8 mouse cellular contexts compared by ENCODE assay signal in the genomic region with DNA sequence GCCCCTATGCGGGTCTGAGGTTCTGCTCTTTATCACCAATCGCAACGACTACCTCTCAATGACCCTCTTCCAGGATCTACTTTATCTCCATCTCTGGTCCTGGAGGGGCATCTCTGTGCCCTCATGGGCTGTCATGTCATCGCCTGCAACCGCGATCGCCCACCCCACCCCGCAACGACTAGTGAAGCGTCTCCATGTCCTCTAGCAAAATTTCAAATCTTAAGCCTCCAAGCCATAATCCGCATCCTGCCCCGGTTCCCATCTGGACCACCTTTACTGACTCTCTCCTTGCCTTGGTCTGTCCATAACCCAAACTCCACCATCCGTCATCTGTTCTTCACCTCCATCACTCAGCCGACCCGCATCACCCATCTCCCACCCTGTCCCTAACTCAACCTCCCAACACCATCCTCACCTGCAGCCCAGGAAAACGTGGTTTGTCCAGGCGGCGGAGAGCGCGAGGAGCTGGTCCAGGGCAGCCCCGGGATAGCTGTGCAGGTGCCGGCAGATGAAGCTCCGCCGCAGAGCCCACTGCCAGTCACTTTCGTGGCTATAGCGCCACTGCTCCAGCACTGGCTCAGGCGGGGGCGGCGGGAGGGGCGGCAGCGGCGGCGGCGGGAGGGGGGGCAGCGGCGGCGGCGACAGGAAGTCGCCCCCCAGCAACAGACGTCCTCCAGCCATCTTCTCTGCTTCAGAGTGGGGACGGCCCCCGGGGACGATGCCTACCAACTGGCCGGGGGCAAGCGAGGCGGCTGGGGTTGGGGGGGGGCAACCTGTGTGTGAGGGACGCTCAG. TPM values are rescaled to one million over a fixed set of nuclear protein-coding genes. Genes with fewer than 3 reads are reported as not detected.
DNase-seq lines count a peak whose midpoint lies in the region; ATAC-seq and TF ChIP-seq lines count a peak whose summit lies in the region.

Gene Nkrf (minus strand): TSS at position 579 of the 794 bp plus-strand sequence.

- H3K4me3 ChIP-seq in megakaryocyte, embryonic 14.5 days (replicated peaks) = peak within 1 kb of the TSS; percentile 93
- H3K4me3 ChIP-seq in cerebellum, adult 2 months (replicated peaks; ENCODE audit: insufficient read depth, low read depth, low read length) = peak within 1 kb of the TSS; percentile 98
- peak within 1 kb of the TSS; percentile 50 for H3K4me3 ChIP-seq in forebrain, postnatal 0 days (ENCODE audit: low read depth, low read length)
- peak within 1 kb of the TSS; percentile 46 for H3K4me3 ChIP-seq in intestine, embryonic 14.5 days (ENCODE audit: low read depth, low read length)
- H3K4me3 ChIP-seq in limb, embryonic 14.5 days (replicated peaks; ENCODE audit: low read length) = peak within 1 kb of the TSS; percentile 49

- no peak for TF ChIP-seq CTCF in cerebellum, adult 2 months (IDR thresholded peaks at IDR 0.05; ENCODE audit: borderline replicate concordance, insufficient read depth, low read depth, low read length)
- no peak for TF ChIP-seq CTCF in forebrain, postnatal 0 days (IDR thresholded peaks at IDR 0.05; ENCODE audit: low read depth)

- H3K9me3 ChIP-seq in megakaryocyte, embryonic 14.5 days = 0 out of 2 replicates have a peak, but pooled peaks cover 2% of the 10 kb centered on the region
- H3K9me3 ChIP-seq in forebrain, postnatal 0 days (ENCODE audit: low read length) = no peaks in the 10 kb centered on the region
- H3K9me3 ChIP-seq in intestine, embryonic 14.5 days (ENCODE audit: control insufficient read depth, low read length) = no peaks in the 10 kb centered on the region
- H3K9me3 ChIP-seq in limb, embryonic 14.5 days (ENCODE audit: control insufficient read depth, low read length) = no peaks in the 10 kb centered on the region

- WGBS in cerebellum, adult 2 months = 9% methylated on average over 31 of the region's 47 CpGs
- WGBS in forebrain, postnatal 0 days = 30% methylated on average over 37 of the region's 47 CpGs
- WGBS in intestine, embryonic 14.5 days = 28% methylated on average over 31 of the region's 47 CpGs
- 19% methylated on average over 32 of the region's 47 CpGs for WGBS in limb, embryonic 14.5 days

- H3K4me2 ChIP-seq in forebrain, postnatal 0 days (ENCODE audit: low read depth) = peak within 1 kb of the TSS; percentile 47
- H3K4me2 ChIP-seq in intestine, embryonic 14.5 days (ENCODE audit: low read length) = peak within 1 kb of the TSS; percentile 60
- peak within 1 kb of the TSS; percentile 62 for H3K4me2 ChIP-seq in limb, embryonic 14.5 days (replicated peaks; ENCODE audit: low read depth, low read length, severe bottlenecking)

- ATAC-seq in megakaryocyte, adult 5-6 weeks (ENCODE audit: poor library complexity, severe bottlenecking) = no peak
- peak; percentile 69 for ATAC-seq in forebrain, postnatal 0 days
- peak; percentile 75 for ATAC-seq in intestine, embryonic 14.5 days (replicated peaks; ENCODE audit: low FRiP score, low TSS enrichment, low read depth)
- peak; percentile 42 for ATAC-seq in limb, embryonic 14.5 days (ENCODE audit: low FRiP score, low read depth)

- 0 out of 2 replicates have a peak, but pooled peaks have one; percentile 38 for TF ChIP-seq POLR2A in cerebellum, adult 2 months (IDR thresholded peaks at IDR 0.05; ENCODE audit: borderline replicate concordance, insufficient read depth, low read length)
- TF ChIP-seq POLR2A in limb, embryonic 14.5 days (IDR thresholded peaks at IDR 0.05; ENCODE audit: borderline replicate concordance, extremely low read depth, insufficient read depth, insufficient read length) = no peak

- peak within 1 kb of the TSS; percentile 62 for H3K9ac ChIP-seq in forebrain, postnatal 0 days
- peak within 1 kb of the TSS; percentile 55 for H3K9ac ChIP-seq in intestine, embryonic 14.5 days (ENCODE audit: low read length)
- peak within 1 kb of the TSS; percentile 65 for H3K9ac ChIP-seq in limb, embryonic 14.5 days (ENCODE audit: low read depth, low read length, severe bottlenecking)

- H3K4me1 ChIP-seq in megakaryocyte, embryonic 14.5 days = peaks cover 14% of the 10 kb centered on the region
- no peaks in the 10 kb centered on the region for H3K4me1 ChIP-seq in cerebellum, adult 2 months (ENCODE audit: control insufficient read depth, insufficient read depth, low read length)
- no peaks in the 10 kb centered on the region for H3K4me1 ChIP-seq in forebrain, postnatal 0 days (ENCODE audit: insufficient read depth)
- no peaks in the 10 kb centered on the region; the same call in 1 of the 2 replicates for H3K4me1 ChIP-seq in intestine, embryonic 14.5 days (replicated peaks; ENCODE audit: control insufficient read depth, insufficient read depth, low read length)
- no peaks in the 10 kb centered on the region for H3K4me1 ChIP-seq in limb, embryonic 14.5 days (ENCODE audit: control insufficient read depth, insufficient read depth, low read length)

- peak within 1 kb of the TSS; percentile 93 for H3K27ac ChIP-seq in cerebellum, adult 2 months (ENCODE audit: insufficient read depth, low read length)
- H3K27ac ChIP-seq in forebrain, postnatal 0 days (ENCODE audit: low read depth, low read length) = peak within 1 kb of the TSS; percentile 80
- H3K27ac ChIP-seq in intestine, embryonic 14.5 days (ENCODE audit: low read depth) = peak within 1 kb of the TSS; percentile 27; the same call in 1 of the 2 replicates
- 0 out of 2 replicates have a peak within 1 kb of the TSS, but pooled peaks have one; percentile 13 for H3K27ac ChIP-seq in limb, embryonic 14.5 days (replicated peaks; ENCODE audit: low read depth, low read length)

- peak; percentile 59 to 65 for DNase-seq in cerebellum, adult 2 months
- DNase-seq in forebrain, postnatal 0 days = peak; percentile 55
- DNase-seq in intestine, embryonic 14.5 days (ENCODE audit: low spot score) = peak; percentile 55
- no peak for DNase-seq in limb, embryonic 14.5 days (ENCODE audit: low spot score)
- peak; percentile 12 to 26 for DNase-seq in natural killer cell, adult 2 months (ENCODE audit: low spot score in 2 of 2)
- DNase-seq in testis, postnatal 14 days (ENCODE audit: low spot score) = peak; percentile 20

- H3K27me3 ChIP-seq in megakaryocyte, embryonic 14.5 days (replicated peaks) = no peaks in the 10 kb centered on the region
- no peaks in the 10 kb centered on the region for H3K27me3 ChIP-seq in cerebellum, adult 2 months (ENCODE audit: control insufficient read depth, insufficient read depth, low read length)
- H3K27me3 ChIP-seq in forebrain, postnatal 0 days (ENCODE audit: insufficient read depth, low read length) = no peaks in the 10 kb centered on the region
- H3K27me3 ChIP-seq in intestine, embryonic 14.5 days (replicated peaks; ENCODE audit: control insufficient read depth, insufficient read depth, low read length) = no peaks in the 10 kb centered on the region
- H3K27me3 ChIP-seq in limb, embryonic 14.5 days (ENCODE audit: control insufficient read depth, insufficient read depth, low read length) = no peaks in the 10 kb centered on the region

- no peaks in the 10 kb centered on the region for H3K36me3 ChIP-seq in megakaryocyte, embryonic 14.5 days (replicated peaks; ENCODE audit: low read length)
- no peaks in the 10 kb centered on the region for H3K36me3 ChIP-seq in forebrain, postnatal 0 days (ENCODE audit: insufficient read depth)
- H3K36me3 ChIP-seq in intestine, embryonic 14.5 days (ENCODE audit: control insufficient read depth, insufficient read depth, low read length) = no peaks in the 10 kb centered on the region
- no peaks in the 10 kb centered on the region for H3K36me3 ChIP-seq in limb, embryonic 14.5 days (ENCODE audit: control insufficient read depth, insufficient read depth, low read length)

RNA-seq across cellular contexts. Expression of gene Nkrf, which starts in this region (rescaled TPM):
- polyA plus RNA-seq in megakaryocyte, embryonic 14.5 days (2012; ENCODE audit: insufficient read depth, low replicate concordance) = 0.34 TPM in 1 of 2 replicates, not detected in the other
- total RNA-seq in megakaryocyte, adult 5-6 weeks (2015) = 6.4 and 6.6 TPM in 2 replicates
- total RNA-seq in megakaryocyte, adult 5-6 weeks (2017) = 3.2 and 8.0 TPM in 2 replicates
- polyA plus RNA-seq in cerebellum, adult 2 months (2012; rRNA removed) = 21.4 and 24.3 TPM in 2 replicates
- total RNA-seq in forebrain, postnatal 0 days (2014; rRNA removed) = 22.7 and 24.7 TPM in 2 replicates
- polyA plus RNA-seq in forebrain, postnatal 0 days (2015; fragmentation: Nextera tagmentation; extraction: Ambion mirVana) = 8.7 and 10.5 TPM in 2 replicates
- 3.3 and 3.6 TPM in 2 replicates for polyA plus RNA-seq in intestine, embryonic 14.5 days (2014; fragmentation: Nextera tagmentation; extraction: Ambion mirVana)
- 3.4 and 4.5 TPM in 2 replicates for polyA plus RNA-seq in limb, embryonic 14.5 days (2012; rRNA removed)
- polyA plus RNA-seq in limb, embryonic 14.5 days (2014; fragmentation: Nextera tagmentation; extraction: Ambion mirVana) = 1.7 and 2.1 TPM in 2 replicates

Comparison
In these comparisons a context has a peak if more than half of its experiments do, and no peak if none do; other contexts are left out.
1. H3K4me3 ChIP-seq: peak in every context shown above with its lines; median percentile 98 in cerebellum, adult 2 months; 93 in megakaryocyte, embryonic 14.5 days; 50 in forebrain, postnatal 0 days; 49 in limb, embryonic 14.5 days; 46 in intestine, embryonic 14.5 days.
2. H3K27ac ChIP-seq: peak in every context shown above with its lines; median percentile 93 in cerebellum, adult 2 months; 80 in forebrain, postnatal 0 days; 27 in intestine, embryonic 14.5 days; 13 in limb, embryonic 14.5 days.